Mouse (Mus musculus) cerebellum, postnatal 25 days (tissue): ENCODE results near the gene Inca1.

Experiments used
- DNase-seq, 2 experiments: peaks; one replicate each; pipeline ENCODE4 v3.0.0; 2021; ENCODE audit warnings: mixed read lengths in 2 of 2

Gene Inca1

DNA sequence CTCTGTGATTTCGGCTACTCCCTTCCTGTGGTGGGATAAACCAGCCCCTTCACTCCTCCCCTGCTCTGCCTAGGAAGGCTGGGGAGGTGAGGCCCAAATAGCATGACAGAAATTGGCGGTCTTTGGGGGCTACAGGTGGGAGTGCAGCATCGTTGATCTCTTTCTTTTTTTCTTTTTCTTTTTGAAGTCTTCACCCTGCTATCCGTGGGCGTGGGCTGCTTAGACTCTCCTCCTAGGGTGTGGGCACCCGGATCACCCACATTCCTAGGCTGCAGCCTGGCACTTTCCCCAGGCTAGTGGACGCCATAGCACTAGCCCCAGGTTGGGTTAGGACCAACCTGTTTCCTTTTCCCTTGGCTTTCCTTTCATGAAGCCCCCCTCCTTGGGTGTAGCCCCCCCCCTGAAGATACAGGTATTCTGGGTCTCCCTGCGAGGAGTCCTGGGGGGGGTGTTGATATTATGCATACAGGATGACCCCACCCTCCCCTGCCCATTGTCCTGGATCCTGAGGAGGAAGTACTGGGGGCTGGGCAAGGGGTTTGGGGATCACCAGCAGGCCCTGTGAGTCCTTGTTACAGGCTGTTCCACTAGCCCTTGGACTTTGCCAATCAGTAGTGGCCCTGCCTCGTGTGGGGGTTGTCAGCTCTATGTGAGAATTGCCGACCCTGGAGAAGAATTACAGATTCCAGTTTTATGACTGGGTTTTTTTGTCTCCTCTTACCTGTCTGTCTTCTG lies 1.4 kb upstream of the Inca1 start:
- DNase-seq: peak in 1 of 2 experiments; percentile 27

DNA sequence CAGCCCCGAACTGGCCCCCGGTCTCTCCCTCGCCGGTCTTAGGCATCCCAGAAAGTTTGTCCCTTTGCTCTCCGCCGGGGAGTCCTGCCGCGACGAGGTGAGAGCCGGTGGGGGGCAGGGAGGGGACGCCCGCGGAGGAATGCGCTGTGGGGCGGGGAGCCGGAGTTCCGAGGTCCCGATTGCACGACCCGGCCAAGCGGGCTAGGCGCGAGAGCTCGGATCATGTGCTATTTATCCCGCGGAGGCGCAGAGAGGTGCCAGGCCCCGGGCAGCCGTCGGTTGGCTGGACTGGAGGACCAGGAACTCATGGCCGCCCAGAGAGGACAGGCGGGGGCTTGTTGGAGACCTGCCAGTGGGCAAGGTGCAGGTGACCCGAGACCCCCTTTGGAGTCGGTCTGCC lies 658 bp upstream of the Inca1 start:
- peak; percentile 74 to 75 for DNase-seq

DNA sequence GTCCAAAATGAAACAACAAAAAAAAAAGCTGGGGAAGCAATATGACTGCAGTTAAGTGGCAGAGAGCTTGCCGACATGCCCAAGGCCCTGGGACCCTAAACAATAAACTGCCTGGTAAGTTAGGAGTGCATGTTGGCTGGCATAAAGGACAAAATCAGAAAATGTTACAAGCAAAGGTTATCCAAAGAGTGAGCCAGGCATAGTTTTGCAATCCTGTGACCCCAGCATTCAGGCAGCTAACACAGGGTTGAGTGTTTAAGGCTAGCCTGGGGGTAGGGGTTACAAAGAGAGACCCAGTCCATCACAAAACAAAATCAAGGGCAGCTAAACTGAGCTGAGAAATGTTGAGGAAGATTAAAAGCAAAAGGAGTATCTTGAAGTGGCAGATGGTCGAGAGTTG lies 904 bp downstream of the Inca1 start:
- no peak for DNase-seq

DNA sequence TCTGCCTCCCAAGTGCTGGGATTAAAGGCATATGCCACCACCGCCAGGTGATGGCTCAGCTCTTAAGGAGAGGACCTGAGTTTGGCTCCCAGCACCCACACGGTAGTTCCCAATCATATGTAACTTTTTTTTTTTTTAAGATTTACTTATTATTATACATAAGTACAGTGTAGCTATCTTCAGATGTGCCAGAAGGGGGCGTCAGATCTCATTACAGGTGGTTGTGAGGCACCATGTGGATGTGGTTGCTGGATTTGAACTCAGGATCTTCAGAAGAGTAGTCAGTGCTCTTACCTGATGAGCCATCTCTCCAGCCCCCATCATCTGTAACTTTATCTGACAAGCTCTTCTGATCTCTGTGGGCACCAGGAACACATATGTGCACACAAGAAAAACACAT lies 2.6 kb downstream of the Inca1 start:
- DNase-seq: no peak

DNA sequence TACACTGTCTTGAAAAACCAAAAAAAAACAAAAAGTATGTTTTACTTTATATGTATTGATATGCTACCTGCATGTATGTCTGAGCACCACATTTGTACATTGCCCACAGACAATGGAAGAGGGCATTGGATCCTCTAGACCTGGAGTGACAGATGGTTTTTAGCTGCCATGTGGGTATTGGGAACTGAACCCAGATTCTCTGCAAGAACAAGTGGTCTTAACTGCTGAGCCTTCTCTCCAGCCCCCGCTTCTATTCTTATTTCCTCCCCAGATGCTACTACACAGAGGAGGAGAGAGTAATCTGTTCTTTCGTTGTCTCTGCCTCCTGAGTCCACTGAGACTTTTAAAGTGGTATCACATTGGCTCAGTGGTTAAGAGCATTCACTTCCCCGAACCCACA lies 6.5 kb downstream of the Inca1 start:
- DNase-seq: no peak

DNA sequence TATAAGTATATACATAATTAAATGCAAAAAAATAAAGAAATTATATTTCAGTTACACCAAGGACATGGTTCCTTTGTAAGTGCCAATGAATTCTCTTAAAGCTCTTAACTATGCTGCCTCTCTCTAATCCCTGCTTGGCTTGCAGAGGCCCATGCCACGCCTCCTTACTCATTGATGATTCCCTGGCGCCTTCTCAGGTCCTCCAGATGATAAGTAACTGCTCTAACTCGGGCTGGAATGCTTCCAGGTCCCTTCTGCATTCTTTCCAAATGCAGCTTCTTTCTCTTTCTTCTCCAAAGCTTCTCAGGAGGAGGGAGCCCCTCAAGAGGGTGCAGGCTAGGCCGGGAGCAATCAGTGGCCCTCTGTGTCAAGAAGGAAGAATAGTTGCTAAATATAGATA lies 10.4 kb downstream of the Inca1 start:
- DNase-seq: peak in 1 of 2 experiments; percentile 4

DNA sequence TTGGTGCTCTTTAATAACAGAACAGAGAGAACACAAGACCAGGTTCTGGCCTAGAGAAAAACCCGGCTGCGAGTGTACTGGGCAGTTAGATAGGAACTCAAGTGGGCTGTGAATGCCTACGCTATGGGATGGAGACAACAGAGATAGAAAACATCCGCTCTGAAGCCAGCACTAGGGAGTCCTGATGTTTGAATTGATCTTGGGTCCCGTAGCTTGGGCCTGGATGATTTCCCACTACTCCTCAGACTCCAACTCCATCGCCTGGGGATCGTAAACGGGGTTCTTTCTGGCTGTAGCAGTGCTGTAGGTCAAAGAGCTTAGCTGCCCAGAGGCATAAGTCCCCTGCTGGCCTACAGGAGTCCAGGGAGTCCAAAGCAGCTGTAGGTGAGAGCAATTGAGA lies 11.6 kb downstream of the Inca1 start:
- no peak for DNase-seq

DNA sequence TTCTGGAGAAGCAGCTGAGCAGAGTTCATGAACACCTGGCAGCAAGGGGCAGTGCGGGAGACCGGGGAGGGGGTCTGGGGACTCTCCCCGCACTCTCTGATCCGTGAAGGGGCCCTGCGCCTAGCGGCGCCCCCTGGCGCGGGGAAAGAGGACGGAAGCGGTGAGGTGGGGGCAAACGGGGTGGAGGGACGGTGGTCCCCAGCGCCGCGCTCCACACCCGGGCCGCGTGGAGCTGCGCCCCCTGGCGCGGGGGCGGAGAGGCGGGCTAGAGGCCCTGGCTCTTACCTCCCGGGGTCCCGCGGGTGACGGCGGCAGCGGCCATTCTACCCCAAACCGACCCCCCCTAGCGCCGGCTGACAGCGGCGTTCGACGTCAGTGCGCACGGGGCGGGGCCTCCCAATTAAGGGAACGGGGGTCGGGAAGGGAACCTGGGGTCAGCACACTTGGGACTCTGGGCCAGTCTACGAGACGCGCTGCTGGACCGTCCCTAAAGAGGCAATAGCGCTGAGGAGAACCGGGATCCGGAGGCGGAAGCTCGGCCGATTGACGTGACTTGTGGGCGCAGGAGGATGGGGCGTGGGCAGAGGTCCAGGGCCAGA lies 12.3 kb downstream of the Inca1 start, which contains the start of gene Camta2:
Gene Camta2, minus strand, starts transcription at position 505 of the 599 bp plus-strand sequence.
- DNase-seq: peak; percentile 93 to 95

DNA sequence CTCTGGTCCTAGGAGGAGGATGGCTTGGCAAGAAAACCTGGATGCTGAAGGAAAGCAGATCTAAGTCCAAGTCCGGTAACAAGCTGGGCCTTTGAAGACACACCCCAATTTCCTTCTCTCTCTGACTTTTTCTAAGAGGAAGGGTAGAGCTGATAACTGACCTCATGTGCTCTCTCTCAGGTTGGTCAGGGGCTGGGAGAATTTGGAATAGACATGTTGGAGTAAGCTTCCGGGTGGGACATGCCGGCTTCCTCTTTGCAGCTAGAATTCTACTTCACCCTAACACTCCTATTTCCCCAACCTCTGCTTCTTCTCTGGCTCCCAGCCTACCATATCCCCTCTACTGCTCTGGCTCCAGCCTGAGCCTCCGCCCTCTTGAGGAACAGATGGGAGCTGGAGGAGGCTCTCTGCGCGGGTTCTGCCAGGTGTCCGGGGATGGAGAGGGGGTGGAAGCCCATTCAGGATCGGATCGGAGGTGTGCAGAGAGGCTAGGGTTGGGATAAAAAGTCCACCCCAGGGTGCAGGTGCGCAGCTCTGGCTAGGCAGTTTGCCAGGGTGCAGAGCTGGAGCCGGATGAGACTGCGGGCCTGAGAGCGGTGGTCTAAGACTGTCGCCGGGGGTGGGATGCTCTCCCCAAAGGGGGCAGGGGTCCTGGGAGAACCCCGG lies 12.9 kb downstream of the Inca1 start:
- DNase-seq: peak; percentile 73 to 78

DNA sequence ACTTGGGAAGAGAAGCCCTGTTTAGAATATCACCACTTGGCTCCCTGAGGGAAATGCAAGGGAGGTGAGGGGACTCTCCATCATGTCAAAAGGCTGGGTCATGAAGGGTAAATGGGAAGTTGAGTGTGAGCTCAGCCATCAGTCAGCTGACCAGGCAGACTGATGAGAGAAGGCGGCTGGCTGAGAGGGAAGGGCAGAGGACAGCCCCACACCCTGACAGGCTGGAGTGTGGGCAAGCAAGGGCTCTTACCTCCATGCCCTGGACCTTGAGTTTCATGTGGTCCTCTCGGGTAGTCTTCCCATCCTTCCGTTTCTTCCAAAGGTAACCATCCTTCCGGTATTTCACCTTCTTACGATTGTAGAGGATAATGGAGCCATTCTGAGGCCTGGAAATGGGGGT lies 16.3 kb downstream of the Inca1 start:
- DNase-seq: no peak

DNA sequence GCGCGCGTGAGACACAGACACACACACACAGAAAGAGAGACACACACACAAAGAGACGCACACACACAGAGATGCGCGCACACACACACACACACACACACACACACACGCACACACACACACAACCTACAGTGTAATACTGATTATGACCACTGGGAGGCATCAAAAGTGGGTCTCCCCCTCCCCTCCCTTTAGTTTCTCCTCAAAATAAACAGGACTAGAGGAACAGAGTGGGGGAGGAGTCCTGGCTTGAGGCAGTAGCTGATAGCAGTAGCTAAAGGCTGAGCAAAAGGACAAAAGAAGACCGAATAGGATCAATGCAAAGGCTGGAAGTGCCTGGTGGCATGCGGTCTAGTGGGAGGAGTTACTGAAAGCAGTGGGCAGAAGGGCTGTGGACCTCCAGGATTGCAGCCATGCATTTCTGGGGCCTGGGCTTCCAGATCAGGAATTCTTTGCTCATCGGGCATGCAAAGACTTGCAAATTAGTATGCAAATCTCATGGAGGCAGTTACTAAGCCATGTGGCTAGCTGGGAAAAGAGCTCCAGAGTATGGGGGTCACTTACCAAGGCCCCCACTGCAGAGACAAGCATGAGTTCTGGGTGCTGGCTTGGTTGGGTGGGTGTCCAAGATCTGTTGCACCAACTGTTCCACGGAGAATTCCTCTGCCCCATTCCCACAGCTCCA lies 17.9 kb downstream of the Inca1 start:
- DNase-seq: peak in 1 of 2 experiments; percentile 44

DNA sequence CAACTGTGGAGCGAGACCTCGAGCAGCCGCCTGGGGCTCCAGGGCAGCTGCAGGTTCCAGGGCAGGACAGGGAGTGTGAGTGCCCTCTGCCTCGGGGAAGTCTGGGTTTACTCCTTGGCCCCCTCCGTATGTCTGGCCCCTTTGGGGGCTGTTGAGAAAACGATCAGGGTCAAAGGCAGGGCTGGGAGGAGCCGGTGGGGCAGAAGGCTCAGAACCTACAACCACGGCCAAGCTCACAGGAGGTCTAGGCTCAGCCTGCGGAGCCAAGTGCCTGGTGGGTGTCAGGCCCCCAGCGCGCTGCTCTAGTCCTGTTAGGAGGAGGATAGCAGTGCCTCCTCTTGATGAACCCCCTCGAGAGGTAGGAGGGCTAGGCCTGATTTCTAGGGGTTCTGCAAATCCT lies 18.8 kb downstream of the Inca1 start:
- no peak for DNase-seq

DNA sequence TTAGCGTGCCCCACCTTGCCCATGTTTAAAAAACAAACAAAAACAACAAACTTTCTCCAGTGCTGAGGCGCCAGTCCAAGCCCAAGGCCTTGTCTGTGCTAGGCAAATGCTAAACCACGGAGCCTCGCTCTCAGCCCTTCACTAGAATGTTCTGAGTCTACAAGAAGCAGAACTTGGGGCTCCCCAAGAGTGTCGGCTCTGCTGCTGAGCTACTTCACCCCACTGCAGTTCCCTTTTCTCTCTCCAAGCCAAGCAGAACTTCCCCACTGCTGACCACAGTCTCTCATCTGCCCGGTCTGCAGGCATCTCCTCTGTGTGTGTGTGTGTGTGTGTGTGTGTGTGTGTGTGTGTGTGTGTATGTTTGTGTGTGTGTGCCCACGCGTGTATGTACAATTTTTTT lies 20.1 kb downstream of the Inca1 start:
- no peak for DNase-seq

DNA sequence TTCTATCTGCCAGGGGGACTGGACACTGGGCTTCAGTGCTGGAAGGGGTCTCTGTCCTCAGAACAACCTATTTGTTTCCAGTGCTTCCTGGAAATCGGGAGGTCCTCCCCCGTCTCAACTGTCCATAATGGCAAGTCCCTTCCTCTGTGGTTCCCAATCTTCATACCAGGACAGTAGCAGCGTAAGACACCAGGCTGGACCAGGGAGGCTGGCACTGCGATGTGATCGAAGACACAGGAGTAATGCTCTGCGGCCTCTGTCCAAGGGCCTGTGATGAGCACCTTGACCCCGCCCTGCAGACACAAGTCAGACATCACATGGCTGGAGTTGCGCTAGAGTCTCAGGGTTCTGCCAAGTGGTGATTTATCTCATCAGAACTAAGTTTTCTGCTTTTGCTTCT lies 20.6 kb downstream of the Inca1 start:
- no peak for DNase-seq

DNA sequence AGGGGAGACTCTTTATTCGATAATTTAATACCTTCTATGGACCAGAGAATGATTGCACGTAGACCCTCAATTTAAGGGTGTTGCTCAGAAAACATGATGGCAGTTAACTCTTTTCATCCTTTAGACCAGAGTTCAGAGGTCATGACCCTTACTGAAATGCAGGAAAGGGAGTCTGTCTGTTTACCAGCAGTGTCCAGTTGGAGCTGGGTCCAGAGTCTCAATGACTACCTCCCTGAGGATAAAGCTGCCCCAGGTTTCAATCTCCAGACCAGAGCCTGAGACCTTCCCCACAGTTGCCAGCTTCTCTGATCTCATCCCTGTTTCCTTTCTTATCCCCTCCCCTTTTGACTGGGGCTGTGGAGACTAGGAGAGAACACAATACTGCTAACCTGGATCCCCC lies 21.4 kb downstream of the Inca1 start:
- DNase-seq: no peak

DNA sequence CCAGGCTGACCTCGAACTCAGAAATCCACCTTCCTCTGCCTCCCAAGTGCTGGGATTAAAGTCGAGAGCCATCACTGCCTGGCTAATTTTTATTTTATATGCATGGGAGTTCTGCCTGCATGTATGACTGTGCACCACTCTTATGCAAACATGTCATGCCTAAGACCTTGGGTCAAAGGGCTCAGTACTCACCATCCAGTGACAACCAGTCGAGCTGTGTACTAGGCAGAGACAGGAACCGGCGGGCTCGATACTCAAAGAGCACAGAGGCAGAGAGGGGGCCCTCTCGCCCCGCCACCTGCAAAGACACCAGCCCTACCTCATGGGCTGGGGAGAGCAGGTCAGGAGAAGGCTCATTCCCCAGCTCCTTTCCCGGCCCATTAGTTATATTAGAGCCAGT lies 21.9 kb downstream of the Inca1 start:
- peak in 1 of 2 experiments; percentile 6 for DNase-seq

DNA sequence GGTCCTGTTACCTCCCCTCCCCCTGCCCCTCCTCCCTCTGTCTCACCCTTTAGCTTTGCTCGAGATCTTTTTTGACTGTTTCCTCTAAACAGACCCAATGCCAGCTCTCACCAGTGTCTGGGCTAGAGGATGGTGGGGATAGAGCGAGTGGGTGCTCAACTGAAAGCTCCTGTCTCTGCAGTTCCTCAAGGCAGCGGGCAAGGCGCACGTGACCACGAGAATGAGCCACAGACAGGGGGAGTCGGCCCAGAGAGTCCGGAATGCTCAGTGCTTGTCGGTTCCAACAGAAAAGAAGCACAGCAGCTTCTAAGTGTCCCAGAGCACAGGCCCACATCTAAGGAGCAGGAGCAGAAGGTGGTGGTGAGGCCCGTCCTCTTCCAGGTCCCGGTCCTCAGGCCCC lies 25.5 kb downstream of the Inca1 start:
- no peak for DNase-seq

DNA sequence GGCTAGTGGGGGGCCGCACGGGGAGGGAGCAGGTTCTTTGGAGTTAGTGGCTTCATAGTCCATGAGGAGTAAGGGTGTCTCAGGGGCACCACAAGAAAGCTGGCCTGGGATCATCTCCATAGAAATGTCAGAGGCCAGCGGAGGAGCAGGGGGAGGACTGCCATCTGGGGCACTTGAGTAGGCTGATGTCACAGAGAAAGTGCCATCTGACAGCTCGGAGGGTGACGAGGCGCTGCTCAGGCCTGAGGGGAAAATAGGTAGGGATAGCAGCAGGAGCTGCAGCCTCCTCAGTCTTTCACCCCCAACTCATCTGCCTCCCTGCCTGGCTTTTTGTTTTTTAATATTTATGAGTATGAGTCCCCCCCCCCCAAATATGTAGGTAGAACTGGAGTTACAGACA lies 25.9 kb downstream of the Inca1 start:
- peak in 1 of 2 experiments; percentile 30 for DNase-seq

DNA sequence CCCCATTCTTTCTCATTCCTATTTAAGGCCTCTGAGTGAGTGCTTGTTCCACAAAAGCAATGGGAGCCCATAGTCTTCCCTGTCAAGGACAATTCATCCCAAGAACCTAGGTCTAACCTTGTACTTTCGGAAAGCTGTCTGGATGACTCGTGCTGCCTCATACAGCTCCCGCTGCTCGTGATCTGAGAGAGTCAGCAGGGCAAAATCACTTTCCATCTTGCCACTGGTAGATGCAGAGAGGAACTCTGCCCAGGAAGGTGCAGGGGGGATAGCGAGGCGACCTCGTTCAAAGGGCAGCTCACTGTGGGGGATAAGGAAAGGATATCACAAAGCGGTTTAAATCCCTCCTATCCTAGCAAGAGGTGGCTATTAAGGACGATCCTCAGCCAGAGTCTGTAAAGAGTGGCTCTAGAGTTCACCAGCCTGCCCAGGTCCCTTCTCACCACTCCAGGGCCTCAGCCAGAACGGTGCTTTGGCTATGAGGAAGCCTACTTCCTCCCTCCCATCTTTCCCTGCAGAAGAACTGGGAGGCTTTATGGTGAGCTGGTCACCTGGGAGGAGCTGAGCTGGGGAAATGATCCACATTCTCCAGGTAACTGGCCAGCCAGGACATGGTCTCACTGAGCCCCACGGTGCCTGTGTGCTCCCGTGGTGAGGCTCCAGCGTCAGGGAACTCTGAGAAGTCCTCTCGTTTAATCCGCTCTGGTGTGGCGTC lies 28.5 kb downstream of the Inca1 start:
- no peak for DNase-seq

DNA sequence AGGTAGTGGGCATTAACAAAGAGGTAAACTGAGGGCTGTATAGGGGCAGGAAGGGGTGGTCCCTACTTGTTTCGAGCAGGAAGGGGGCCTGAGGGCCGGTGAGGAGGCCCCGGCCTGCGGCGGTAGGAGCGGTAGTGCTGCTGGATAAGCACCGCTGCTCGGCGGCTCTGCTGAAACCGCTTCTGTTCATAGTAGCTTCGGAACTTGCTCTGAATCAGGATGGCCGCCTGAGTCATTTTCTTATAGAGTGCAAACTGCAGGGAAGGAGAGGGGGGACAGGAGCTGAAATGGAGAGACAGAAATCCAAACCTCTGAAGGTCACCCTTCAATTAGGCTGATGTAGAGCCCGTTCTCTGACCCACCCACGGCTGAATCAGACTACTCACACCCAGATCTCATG lies 29.5 kb downstream of the Inca1 start:
- DNase-seq: peak; percentile 47 to 51

DNA sequence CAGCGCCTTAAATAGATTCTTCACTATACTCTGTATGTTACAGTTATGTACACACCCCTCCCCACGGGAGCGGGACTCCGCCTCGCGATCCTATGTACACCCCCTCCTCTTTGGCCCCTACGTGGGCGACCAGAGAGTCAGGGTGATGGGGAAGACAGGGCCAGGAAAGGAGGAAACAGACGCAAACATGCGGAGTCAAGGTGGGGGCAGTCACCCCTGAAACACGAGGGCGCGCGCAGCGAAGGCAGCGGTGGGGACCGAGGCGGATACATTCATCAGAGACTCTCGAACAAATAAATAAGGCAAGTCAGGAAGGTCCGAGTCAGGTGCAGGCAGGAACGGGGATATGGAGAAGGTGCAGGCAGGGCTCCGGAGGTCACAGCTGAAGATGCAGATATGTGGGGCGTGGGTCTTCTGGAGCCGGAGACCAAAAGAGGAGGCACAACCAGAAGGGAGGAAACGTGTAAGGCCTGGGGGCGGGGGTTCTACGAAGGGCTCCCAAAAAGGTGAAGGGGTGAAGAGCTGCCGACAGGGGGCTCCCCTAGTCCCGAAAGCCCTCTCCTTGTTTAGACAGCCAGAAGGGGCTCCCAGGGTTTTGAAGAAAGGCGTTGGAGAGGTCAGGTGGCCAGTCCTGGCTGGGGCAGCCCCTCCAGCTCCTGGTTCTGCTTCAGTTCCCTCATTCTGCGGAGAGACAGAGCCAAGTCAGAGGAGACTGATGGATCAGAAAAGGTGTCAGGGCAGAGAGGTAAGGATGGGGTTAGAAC lies 30.2 kb downstream of the Inca1 start:
- DNase-seq: peak; percentile 76 to 83
